Mouse (Mus musculus) cerebellum, postnatal 25 days (tissue): ENCODE data around the gene Slc6a9.
A peak's percentile ranks its signal among the peaks of the same experiment; 100 is the strongest.

Experiments used
- DNase-seq, 2 experiments: peaks; one replicate each; pipeline ENCODE4 v3.0.0; 2021; ENCODE audit warnings: mixed read lengths in 2 of 2

The Slc6a9 gene

DNA sequence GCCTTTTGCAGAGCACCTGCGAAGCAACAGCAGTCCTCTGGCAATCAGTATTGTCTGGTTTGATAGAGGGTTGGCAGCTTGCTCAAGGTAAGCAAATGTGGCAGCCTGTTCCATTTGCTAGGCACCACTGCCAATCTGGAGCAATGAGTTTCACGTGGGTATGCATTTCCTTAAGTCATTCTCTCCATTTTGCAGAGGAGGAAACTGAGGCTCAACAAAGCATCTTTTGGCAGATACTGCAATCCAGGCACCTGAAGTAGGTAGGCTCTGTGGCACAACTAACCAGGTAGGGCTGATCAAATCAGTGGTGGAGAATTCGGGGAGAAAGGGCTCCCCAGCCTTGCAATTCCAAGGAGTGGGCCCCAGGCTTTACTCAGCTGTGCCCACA, at the start of gene Slc6a9:
Gene Slc6a9, plus strand, starts transcription at position 50 of the 388 bp plus-strand sequence.
- no peak for DNase-seq

DNA sequence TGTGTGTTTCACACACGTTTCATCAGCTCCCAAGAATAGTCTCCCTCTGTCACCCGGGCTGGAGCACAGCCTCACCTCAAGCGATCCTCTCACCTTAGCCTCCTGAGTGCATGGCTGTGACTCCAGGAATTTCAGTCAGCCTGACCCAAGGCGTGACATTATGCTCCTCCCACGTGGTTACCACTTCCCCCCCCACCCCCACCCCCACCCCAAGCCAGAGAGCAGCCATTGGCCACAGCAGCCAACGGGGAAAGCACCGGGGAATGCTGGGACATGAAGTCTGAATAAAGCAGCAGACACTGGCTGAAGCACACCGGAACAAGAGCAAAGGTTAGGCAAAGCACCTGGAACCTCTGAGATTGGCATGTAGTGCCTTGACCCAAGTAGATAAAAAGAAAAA, 47.3 kb upstream of the Slc6a9 start:
- DNase-seq: no peak

DNA sequence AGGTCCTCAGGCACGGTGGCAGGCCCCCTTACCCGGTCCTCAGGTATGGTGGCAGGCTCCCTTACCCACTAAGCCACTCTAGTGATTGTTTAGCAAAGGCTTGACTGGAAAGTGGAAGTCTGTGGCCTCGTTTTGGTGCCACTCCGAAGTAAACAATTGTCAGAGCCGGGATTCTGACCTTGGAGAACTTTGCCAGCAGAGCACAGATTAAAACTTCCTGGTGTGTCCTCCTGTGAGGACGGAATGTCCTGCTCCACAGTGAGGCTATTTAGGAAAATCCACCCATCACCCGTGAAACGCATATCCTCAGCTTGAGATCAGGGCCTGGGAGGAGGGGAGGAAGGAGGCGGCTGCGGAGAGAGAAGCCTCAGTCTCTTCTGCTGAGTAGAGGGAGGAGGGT, 46.0 kb upstream of the Slc6a9 start:
- DNase-seq: no peak

DNA sequence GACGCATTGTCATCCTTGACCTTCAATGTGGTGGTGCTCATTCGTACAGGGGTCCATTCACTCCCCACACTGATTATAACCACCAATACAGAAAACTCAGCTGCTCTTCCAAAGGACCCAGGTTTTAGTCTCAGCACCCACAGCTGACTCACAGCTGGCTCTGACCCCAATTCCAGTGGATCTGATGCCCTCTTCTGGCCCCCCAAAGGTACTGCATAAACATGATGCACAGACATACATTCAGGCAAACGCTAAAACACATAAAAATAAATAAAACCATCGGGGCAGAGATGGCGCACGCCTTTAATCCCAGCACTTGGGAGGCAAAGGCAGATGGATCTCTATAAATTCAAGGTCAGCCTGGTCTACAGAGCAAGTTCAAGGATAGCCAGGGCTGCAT, 34.4 kb upstream of the Slc6a9 start:
- DNase-seq: no peak

DNA sequence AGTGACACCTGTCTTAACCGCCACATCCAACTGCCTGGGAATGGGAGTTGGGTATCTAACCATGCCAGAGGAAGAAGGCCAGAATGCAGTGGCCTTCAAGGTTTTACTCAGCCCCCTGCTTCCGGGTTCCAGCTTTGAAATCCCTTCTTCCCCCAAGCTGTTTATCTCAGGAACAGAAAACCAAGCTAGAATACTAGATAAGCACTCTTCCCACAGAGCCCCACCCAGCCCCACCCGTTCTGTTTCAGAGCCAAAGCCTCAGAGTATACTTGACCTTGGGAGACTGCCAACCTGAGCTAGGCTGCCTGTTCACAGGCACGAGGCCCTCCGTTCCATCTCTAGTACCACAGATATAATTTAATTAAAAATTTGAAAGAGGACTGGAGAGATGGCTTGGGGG, 27.3 kb upstream of the Slc6a9 start:
- no peak for DNase-seq

DNA sequence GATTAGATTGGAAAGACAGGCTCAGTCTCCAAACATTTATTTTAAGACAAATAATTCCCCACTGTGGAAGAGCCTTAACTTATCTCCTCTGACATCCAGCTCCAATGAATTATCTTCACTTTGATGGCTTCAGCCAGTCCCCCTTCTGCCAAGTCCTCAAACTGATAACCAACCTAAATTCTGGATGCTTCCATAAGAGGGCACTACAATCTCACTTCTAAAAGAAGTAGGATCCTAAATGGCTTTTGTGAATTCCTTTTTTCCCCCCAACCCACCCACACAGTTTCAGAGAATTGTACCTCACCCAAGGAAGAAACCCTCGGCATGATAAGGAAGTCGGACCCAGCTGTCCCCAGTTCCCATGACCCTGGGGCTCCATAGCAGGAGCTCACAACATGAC, 23.4 kb upstream of the Slc6a9 start:
- no peak for DNase-seq

DNA sequence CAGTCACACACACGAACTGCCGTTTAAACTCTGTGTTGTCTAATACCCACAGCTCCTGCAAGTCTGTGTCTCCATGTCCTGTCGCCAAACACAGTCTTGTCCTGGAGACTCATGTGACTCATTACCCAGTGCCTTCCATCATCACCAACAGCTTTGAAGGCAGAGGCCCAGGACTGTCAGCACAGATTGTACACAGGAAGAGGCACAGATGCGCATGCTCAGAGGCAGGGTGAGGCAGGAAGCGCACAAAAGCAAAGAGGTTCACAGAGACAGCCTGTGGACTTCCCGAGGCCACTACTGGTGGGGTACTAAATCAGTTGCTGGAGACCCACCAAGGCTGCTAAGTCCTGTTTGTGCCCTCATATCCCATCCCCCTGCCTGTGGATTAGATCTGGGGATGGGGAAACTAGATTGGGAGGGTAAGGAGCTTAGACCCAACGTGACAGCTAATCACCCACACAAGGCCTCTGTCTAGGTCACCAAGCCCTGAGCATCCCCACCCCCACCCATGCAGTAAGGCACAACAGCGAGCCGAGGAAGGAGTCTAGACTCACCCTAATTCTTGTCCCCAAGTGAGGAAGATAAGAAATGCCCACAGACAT, 20.6 kb upstream of the Slc6a9 start:
- DNase-seq: no peak

DNA sequence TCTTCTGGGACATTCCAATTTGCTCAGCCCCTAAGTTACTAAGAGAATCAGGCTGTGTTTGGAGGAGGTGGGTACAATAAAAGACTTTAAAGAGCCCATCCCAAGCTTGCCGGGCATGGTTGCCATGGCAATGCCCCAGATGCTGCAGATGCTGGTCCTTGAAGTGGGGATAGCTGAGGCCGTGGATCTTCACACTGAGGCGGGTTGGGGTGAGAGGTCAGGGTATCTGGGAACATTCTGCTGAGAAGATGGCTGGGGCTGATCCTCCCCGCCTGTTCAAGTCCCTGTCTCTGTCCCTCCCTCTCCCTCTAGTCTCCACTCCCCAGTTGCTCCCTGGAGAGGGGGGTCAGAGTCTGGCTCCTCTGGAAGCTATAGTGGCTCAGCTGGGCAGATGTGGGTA, 20.0 kb upstream of the Slc6a9 start:
- no peak for DNase-seq

DNA sequence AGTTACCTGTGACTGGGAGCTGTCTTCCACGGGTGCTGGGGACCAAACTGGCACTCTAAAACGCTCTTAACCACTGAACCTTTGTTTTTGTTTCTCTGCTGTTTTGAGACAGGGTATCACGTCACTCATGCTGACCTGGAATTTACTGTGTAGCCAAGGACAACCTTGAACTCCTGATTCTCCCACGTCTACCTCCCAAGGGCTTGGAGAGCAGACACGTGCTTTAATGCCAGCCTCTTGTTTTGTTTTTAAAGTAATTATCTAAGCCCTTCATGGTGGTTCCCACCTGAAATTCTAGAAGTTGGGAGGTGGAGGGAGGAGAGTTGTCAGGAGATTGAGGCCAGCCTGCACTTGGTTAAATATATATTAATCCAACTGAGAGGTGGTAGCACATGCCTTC, 17.5 kb upstream of the Slc6a9 start:
- no peak for DNase-seq

DNA sequence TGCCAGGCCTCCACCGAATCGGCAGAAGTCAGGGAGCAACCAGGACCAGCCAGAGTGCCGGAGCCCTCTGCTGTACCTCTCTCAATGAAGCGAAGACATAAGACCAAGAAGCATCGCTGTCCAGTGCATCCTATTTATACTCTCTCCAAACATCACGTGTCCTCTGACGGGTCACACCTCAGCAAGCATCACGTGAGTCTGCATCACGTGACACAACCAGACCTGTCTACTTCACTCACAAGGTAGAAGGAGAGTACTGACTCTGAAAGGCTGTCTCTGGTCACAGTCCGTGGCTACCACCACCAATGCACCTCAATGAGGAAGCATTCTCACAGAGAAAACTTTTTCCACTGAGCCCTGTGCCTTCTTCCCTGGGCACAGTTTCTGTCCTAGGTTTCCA, 16.3 kb upstream of the Slc6a9 start:
- no peak for DNase-seq

DNA sequence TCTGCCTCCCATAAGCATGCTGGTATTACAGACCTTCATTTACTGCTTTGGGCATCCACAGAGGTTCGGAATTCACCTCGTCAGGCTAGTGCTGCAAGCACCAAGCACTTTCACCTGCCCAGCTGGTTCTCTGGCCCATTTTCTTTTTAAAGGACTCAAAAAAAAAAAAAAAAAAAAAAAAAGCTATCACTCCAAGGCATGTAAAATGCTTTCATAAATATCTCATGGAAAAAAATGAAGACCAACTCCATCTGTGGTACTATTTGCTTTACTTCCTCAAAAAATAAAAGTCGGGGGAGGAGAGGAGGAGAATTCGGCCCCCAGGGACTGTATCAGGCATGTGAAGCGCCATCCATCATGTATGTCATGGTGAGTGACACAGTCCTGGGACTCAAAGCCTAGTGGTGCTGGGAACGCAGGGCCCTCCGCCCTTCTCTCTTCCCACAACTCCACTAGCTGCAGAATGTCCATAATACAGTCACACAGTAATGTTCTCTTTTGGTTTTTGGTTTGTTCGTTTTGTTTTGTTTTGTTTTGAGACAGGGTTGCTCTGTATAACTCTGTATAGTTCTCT, 5.6 kb upstream of the Slc6a9 start:
- no peak for DNase-seq

DNA sequence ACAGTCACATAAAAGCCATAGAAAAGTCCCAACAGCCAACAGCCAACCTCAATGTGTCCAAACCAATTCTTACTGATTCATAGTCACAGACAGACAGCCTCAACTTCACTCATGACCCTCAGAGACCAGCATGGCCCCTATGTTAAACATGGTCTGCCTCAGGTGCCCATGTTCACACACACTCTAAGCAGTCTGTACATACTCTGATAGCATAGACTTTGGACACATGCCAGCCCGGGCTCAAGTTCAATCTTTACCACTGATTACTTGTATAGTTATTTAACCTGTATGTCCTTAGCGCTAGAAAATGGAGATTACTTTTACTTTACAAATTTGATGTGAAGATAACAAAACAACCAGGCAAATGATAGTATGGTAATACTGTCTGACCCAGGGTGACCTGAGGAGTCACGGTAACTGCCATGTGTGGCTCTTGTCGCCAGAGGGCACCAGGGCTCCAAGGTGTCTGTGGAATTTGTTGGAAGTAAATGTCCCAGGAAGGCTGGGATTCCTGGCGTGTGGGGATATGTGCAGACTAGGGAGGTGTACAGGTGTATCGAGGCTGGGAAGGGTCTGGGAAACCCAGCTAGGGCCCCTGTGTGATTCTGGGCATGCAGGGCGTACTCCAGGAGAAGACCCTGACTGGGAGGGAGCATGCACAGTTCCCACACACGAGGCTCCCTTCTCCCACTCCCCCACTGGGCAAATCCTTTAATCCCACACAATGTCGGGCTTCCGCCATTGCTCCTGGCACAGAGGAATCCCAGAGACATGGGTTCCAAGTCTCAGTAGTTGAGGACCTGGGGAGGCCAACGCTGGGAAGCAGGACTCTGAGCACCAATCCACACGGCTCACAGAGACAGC, 4.8 kb upstream of the Slc6a9 start:
- peak; percentile 83 to 90 for DNase-seq

DNA sequence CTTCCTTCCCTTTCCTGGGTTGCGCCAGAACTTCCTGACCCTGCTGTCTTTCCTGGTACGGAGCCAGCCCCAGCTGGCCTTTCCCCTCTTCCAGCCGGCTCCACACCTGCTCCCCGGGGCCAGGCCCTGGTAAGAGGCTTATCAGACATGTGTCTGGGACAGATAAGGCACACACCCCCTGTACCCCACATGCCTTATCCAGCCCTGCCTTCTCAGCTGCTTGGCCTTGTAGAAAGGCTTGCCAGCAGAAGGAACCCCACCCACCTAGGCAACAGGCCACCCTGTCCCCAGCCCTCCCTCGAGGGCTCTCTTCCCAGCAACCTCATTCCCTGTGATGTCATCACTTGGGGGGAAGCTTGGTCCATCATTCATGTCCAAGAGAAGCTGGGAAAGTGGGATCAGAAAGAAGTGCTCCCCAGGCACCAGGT, 4.2 kb upstream of the Slc6a9 start:
- DNase-seq: peak in 1 of 2 experiments; percentile 37

DNA sequence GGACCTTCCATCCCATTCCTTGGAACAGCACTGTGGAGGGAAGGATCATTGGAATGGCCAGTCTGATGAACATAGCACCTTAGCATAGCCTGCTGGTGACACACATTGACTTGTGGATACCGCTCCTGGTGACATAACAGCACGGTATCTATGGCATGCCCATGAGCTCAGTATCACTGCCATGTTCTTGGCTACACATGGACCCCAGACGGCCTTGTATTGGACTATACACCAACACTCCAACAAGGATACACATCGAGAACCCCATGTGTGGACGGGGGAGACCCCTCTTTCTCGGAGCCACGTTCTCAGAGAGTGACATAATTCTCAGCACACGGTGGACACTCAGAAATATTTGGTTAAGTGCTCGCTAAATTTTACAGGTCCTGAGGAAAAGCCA, 3.5 kb upstream of the Slc6a9 start:
- no peak for DNase-seq

DNA sequence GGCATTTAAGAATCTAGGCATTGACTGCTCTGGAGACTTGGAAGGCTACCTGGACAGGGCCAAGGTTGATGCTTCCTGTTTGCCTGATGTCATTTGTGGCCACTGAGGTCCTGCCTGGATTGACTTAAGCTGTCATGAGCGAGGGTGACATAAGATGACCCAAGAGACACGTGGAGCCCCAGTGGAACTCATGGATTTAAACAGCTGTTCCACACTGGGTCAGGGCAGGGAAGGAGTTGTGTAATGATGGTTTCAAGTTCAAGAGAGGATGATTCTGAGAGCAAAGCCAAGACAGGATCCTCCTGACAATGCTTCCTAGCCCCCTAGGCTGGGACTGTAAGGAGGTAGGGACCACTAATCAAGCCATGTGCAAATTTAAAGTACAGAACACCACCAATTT, 2.8 kb upstream of the Slc6a9 start:
- no peak for DNase-seq

DNA sequence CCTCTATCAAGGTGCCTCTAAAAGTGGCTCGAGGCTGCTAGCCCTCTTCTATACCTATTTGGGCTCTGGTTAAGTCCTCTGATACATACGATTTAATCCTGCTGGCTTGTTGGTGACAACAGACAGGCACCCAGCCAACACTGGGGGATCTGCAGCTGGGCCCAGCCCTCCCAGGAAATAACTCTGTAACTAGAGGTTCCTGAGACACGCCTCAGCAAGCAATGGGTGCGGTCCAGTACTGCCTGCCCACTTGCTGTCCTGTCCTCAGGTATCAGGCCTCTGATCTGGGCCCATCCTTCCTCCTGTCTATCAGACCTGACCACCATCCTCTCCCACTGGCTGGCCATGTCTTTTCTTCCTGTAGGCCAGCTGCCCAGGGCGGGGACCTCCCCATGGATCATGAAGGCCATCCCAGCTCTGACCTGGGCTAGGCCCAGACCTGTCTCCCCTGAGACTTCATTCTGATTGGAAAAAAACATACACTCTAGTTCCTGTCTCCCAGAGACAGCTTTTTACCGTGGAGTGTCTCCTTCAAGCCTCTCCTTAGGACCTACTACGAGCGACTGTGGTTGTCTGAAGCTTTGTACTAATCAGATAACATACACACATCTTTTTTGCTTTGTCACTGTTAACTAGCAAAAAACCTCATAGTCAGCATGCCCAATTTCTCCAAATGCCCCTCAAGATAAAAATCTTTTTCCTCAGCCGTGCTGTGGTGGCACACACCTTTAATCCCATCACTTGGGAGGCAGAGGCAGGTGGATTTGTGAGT, 2.2 kb upstream of the Slc6a9 start:
- DNase-seq: no peak

DNA sequence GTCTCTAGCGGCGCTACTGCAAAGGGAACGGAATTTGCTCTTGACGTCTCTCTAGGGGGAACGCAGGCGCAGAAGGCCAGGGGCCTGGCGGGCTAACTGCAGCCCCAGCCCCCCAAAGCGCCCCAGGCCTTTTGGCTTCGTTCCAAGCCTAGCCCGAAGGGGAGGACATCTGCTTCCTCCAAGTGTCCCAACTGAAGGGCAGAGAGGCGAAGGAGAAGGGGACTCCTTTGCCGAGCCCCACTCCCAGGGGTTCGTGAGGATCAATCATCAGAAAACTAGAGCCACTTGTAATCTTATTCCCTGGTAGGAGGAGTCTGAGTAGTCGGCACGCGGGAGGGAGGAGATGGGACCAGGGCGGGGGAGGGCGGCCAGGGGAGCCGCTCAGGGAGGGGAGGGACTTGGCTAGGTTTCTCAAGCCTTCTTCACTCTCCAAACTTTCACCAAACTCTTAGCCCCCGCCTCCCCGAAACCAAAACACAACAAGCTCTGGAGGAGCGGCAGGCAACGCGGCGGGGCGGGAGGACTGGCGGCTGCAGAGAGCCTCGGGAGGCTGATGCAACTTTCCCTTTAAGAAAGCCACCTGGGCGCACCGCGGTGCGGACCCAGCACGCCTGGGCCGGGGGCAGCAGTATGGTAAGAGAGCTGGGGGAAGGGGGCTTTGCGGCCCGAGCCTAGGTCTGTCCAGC, 682 bp downstream of the Slc6a9 start:
- peak; percentile 72 to 73 for DNase-seq

DNA sequence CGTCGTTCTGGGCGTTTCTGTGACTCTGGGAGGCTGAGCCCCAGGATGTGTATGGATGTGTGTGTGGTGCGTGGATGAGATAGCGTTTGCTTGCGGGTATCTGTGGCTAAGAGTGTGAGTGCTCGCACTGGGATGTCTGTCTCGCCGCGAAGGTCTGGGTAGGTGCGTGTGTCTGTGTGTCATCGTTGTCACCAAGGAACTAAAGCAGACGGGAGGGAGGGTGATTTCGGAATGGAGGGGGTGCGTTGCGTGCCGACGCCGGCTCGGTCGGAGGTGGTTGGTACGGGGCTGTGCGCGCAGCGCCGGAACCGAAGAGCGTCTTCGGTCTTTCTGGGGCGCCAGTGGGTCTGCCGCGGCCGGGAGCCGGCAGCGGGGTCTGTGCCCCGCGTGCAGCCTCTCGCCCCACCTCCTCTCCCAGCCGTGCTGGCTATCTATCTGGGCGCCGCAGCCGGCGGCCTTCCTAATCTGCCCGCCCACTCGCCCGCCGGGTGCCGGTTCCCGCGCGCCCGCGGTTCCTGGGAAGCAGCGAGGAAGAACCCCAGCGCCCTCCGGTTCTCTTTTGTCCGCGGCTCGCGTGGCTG, 1.3 kb downstream of the Slc6a9 start:
- DNase-seq: peak in 1 of 2 experiments; percentile 71

DNA sequence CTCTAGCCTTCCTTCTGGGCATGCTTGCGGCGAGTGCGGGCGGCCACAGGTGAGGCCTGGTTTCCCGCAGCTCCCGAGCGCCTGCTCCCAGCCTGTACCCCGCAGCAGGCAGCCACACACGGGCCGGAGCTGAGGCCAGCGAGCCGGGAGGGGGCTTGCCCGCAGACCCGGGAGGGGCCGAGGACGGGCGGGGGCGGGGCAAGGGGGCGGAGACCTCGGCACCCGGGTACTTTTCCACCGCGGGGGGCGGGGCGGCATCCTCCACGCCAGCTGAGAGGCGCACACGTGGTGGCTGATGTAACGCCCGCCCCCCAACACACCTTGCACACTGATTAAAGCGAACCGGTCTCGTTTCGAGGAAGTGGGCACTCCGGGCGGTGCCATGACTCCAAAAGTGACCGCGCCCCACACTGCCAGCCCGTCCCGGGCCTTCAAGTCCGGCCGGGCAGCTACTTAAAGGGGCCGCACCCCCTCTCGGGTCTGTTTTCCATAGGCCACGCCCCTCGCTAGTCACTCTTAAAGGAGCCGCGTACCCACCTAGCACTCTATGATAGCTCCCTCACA, 2.0 kb downstream of the Slc6a9 start:
- DNase-seq: peak; percentile 94 to 95

DNA sequence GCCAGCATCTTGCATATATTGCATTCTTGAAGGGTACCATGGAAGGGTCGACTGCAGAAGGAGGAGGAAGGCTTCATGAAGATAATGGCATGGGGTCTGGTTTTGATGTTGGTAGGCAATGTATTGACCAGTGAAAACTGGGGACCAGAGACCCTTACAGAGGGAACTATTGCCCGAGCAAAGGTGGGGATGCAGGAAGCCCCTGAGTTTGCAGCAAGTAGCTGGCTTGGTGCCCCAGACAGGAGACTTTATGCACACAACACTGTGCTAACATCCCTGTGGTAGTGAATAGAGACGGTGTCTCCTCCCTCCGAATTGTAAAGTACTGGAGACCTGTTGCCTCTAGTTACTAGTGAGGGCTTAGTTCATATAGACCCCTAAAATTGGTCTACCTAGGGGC, 3.0 kb downstream of the Slc6a9 start:
- no peak for DNase-seq

DNA sequence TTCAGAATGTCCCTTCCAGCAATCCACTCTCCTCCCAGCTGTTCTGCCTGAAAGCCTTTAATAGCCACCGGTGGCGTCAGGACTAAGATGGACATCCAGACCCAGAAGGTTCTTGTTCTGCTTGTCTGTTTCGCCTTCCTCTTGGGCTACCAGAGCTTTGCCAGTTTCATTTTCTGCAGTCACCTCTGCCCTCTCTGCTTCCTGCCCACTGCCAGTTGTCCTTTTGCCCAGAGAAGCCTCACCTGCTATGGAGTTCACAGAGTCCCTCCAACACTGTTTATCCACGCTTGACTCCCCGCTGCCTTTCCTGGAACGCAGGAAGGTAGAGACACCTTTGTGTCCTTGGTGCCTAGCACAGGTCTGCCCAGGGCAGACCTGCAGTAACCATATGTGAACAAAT, 5.1 kb downstream of the Slc6a9 start:
- no peak for DNase-seq

DNA sequence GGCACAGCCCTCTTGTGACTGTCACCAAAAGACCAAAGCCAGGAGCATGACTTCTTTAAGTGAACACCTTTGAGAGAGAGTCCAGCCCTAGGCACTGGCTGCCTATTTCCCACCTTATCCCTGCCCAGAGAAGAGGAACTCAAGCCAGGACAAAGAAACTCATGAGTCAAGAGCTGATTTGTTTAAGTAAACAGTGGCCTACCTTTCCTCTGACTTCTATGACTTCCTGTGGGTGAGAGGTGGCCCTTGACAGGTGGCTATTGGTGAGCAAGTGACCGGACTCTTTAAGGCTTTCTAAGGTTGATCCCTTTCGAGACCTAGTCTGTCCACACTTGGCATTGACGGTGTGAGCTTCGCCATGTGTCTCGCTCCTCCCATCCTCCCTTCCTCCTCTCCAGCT, 6.5 kb downstream of the Slc6a9 start:
- no peak for DNase-seq
